In the genomic region with DNA sequence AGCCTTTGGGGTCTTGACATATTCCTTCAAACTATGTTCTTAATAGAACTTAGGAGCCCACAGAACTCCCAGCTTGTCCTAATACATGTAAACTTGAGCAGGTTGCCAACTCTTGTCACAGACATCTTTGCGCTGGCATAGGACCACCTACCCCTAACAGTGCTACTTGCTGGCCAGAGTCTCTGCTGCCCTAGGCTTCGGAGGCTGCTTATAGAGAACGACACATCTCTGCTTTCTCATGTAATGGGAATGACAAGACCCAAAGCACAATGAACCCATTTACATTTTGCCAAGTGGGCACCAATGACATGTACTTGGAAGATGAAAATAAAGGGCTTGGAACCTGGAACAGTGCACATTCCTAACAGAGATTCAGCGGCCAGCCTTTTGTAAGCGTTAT, we compare ENCODE assay signal across 21 mouse cellular contexts.
A peak's percentile ranks its signal among the peaks of the same experiment; 100 is the strongest.
DNase-seq lines count a peak whose midpoint lies in the region; ATAC-seq and TF ChIP-seq lines count a peak whose summit lies in the region.
"Had no signal": no experiment of that assay in that cellular context is flagged by ENCODE, and none has a peak within 500 bp of the region (broad histone marks: within the 10 kb centered on the region; RNA-seq: fewer than 3 reads in every experiment).

No protein-coding gene starts in this region.

- no peaks in the 10 kb centered on the region for H3K9me3 ChIP-seq in heart, embryonic 12.5 days (replicated peaks)
- H3K9me3 ChIP-seq in lung, postnatal 0 days (ENCODE audit: low read length): no peaks in the 10 kb centered on the region
- H3K9me3 ChIP-seq in forebrain, embryonic 11.5 days (ENCODE audit: control insufficient read depth, low read length): no peaks in the 10 kb centered on the region
- H3K9me3 ChIP-seq in hindbrain, embryonic 16.5 days (ENCODE audit: control insufficient read depth, low read length): no peaks in the 10 kb centered on the region
- H3K9me3 ChIP-seq: embryonic facial prominence, embryonic 13.5 days; limb, embryonic 10.5 days; neural tube, embryonic 15.5 days had no signal

- no peak for TF ChIP-seq EP300 in lung, postnatal 0 days (IDR thresholded peaks at IDR 0.05)

- peak overlapping the region; percentile 58 for H3K27ac ChIP-seq in heart, embryonic 12.5 days (ENCODE audit: poor library complexity, severe bottlenecking)
- H3K27ac ChIP-seq in lung, postnatal 0 days (ENCODE audit: low read length): peak overlapping the region; percentile 82; the same call in 1 of the 2 replicates
- H3K27ac ChIP-seq in forebrain, embryonic 11.5 days (ENCODE audit: low read depth, low read length): peak overlapping the region; percentile 99; the same call in 1 of the 2 replicates
- H3K27ac ChIP-seq in hindbrain, embryonic 16.5 days (ENCODE audit: low read depth, low read length): no peak overlapping the region
- H3K27ac ChIP-seq: limb, embryonic 10.5 days had no signal

- H3K4me2 ChIP-seq in heart, embryonic 12.5 days: no peak overlapping the region
- no peak overlapping the region for H3K4me2 ChIP-seq in lung, postnatal 0 days (replicated peaks; ENCODE audit: low read depth, low read length)
- no peak overlapping the region for H3K4me2 ChIP-seq in forebrain, embryonic 11.5 days (ENCODE audit: low read depth, low read length, severe bottlenecking)
- no peak overlapping the region for H3K4me2 ChIP-seq in hindbrain, embryonic 16.5 days (ENCODE audit: low read length)
- H3K4me2 ChIP-seq: embryonic facial prominence, embryonic 13.5 days; liver, embryonic 11.5 days; lung, embryonic 14.5 days; neural tube, embryonic 15.5 days had no signal

- H3K4me3 ChIP-seq in heart, embryonic 12.5 days: no peak overlapping the region
- H3K4me3 ChIP-seq in lung, postnatal 0 days (ENCODE audit: low read depth, low read length): no peak overlapping the region
- H3K4me3 ChIP-seq in forebrain, embryonic 11.5 days (ENCODE audit: low read depth, low read length): no peak overlapping the region
- no peak overlapping the region for H3K4me3 ChIP-seq in hindbrain, embryonic 16.5 days (ENCODE audit: low read length)
- H3K4me3 ChIP-seq: embryonic facial prominence, embryonic 13.5 days; limb, embryonic 10.5 days; neural tube, embryonic 15.5 days had no signal

- H3K36me3 ChIP-seq in heart, embryonic 12.5 days: no peaks in the 10 kb centered on the region
- H3K36me3 ChIP-seq in lung, postnatal 0 days (ENCODE audit: insufficient read depth, low read length): no peaks in the 10 kb centered on the region
- H3K36me3 ChIP-seq in forebrain, embryonic 11.5 days (ENCODE audit: control insufficient read depth, insufficient read depth, low read length): no peaks in the 10 kb centered on the region
- H3K36me3 ChIP-seq in hindbrain, embryonic 16.5 days (ENCODE audit: control insufficient read depth, insufficient read depth, low read length): no peaks in the 10 kb centered on the region
- H3K36me3 ChIP-seq: embryonic facial prominence, embryonic 13.5 days; limb, embryonic 10.5 days; neural tube, embryonic 15.5 days had no signal

- no peak for TF ChIP-seq CTCF in lung, postnatal 0 days (IDR thresholded peaks at IDR 0.05)

- no peak for ATAC-seq in heart, embryonic 12.5 days (ENCODE audit: insufficient number of reproducible peaks, low FRiP score)
- ATAC-seq in lung, postnatal 0 days: no peak
- no peak for ATAC-seq in forebrain, embryonic 11.5 days (replicated peaks; ENCODE audit: low FRiP score)
- peak; percentile 18; the same call in 1 of the 2 replicates for ATAC-seq in hindbrain, embryonic 16.5 days
- ATAC-seq: activated CD4-positive, CD25-positive, alpha-beta regulatory T cell, adult 4 months had no signal

- peaks cover 34% of the 10 kb centered on the region for H3K4me1 ChIP-seq in heart, embryonic 12.5 days (replicated peaks)
- H3K4me1 ChIP-seq in lung, postnatal 0 days (ENCODE audit: insufficient read depth, low read depth, low read length): 0 out of 2 replicates have a peak, but pooled peaks cover 3% of the 10 kb centered on the region
- H3K4me1 ChIP-seq in forebrain, embryonic 11.5 days (replicated peaks; ENCODE audit: control insufficient read depth, insufficient read depth, low read length): peaks cover 18% of the 10 kb centered on the region
- no peaks in the 10 kb centered on the region; the same call in 1 of the 2 replicates for H3K4me1 ChIP-seq in hindbrain, embryonic 16.5 days (ENCODE audit: control insufficient read depth, insufficient read depth, low read depth, low read length)

- DNase-seq in heart, adult 11 months: no peak
- DNase-seq in lung, postnatal 0 days (ENCODE audit: low spot score): no peak
- no peak for DNase-seq in lung, postnatal 14 days
- no peak for DNase-seq in forebrain, embryonic 11.5 days (ENCODE audit: low spot score)
- DNase-seq in kidney, adult 18-20 months: no peak
- DNase-seq in thymus, postnatal 0 days (ENCODE audit: low spot score): no peak
- DNase-seq: adrenal gland, postnatal 14 days; cerebellum, adult 2 months; gastrocnemius, postnatal 10 days; layer of hippocampus, postnatal 36 days; lung, embryonic 14.5 days; right cerebral cortex, postnatal 4 days; thymus, postnatal 4 days had no signal

- H3K27me3 ChIP-seq in heart, embryonic 12.5 days (replicated peaks): no peaks in the 10 kb centered on the region
- H3K27me3 ChIP-seq in lung, postnatal 0 days (replicated peaks; ENCODE audit: insufficient read depth, low read length): no peaks in the 10 kb centered on the region
- no peaks in the 10 kb centered on the region for H3K27me3 ChIP-seq in forebrain, embryonic 11.5 days (ENCODE audit: control insufficient read depth, insufficient read depth, low read length)
- no peaks in the 10 kb centered on the region for H3K27me3 ChIP-seq in hindbrain, embryonic 16.5 days (replicated peaks; ENCODE audit: control insufficient read depth, insufficient read depth, low read length)
- H3K27me3 ChIP-seq: embryonic facial prominence, embryonic 13.5 days; neural tube, embryonic 15.5 days; Patski had no signal

- no peak overlapping the region for H3K9ac ChIP-seq in heart, embryonic 12.5 days
- H3K9ac ChIP-seq in lung, postnatal 0 days (replicated peaks; ENCODE audit: low read depth): no peak overlapping the region
- H3K9ac ChIP-seq in forebrain, embryonic 11.5 days (ENCODE audit: low read length): no peak overlapping the region
- H3K9ac ChIP-seq in hindbrain, embryonic 16.5 days (ENCODE audit: low read depth, low read length): no peak overlapping the region
- H3K9ac ChIP-seq: embryonic facial prominence, embryonic 13.5 days; lung, embryonic 14.5 days; neural tube, embryonic 15.5 days had no signal

- 88% methylated on average over 5 of the region's 5 CpGs for WGBS in heart, embryonic 12.5 days
- WGBS in lung, postnatal 0 days: 93% methylated on average over 5 of the region's 5 CpGs
- 87% methylated on average over 5 of the region's 5 CpGs for whole genome bisulfite sequencing in forebrain, embryonic 11.5 days
- 80% methylated on average over 5 of the region's 5 CpGs for WGBS in hindbrain, embryonic 16.5 days
